In the genomic region with DNA sequence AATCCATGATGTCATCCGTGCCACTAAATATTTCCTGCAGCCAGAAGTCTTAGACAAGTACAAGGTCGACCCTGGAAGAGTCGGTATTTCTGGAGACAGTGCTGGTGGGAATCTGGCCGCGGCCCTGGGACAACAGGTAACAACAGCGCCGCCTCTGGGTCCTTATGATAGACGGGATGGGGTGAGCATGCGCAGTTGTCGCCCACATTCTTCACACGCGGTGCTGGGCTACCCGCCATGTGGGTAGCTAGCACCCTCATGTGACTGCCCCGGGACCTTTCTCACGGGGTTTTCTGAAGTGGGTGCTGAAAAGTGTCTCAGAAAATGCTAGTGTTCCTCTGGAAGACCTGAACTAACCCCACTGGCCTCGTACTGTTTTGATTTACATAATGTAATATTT, we compare ENCODE assay signal across 17 mouse cellular contexts. TPM values are rescaled to one million over a fixed set of nuclear protein-coding genes. Genes with fewer than 3 reads are reported as not detected.
A peak's percentile ranks its signal among the peaks of the same experiment; 100 is the strongest.
DNase-seq lines count a peak whose midpoint lies in the region; TF ChIP-seq lines count a peak whose summit lies in the region.
"Had no signal": no experiment of that assay in that cellular context is flagged by ENCODE, and none has a peak within 500 bp of the region (broad histone marks: within the 10 kb centered on the region; RNA-seq: fewer than 3 reads in every experiment).

No protein-coding gene starts in this region.

- H3K4me1 ChIP-seq in ES-E14 (ENCODE audit: control insufficient read depth in 2 of 2, insufficient read depth in 2 of 2, low read length in 2 of 2, poor library complexity in 1 of 2): no peaks in the 10 kb centered on the region
- H3K4me1 ChIP-seq: forebrain, embryonic 10.5 days; heart, embryonic 15.5 days; lung, embryonic 15.5 days; midbrain, embryonic 12.5 days; neural tube, embryonic 12.5 days had no signal

- H3K9ac ChIP-seq in ES-E14 (ENCODE audit: insufficient read depth, low read depth, low read length, poor library complexity, severe bottlenecking): no peak overlapping the region
- H3K9ac ChIP-seq: heart, embryonic 15.5 days; liver, embryonic 14.5 days; lung, embryonic 15.5 days; midbrain, embryonic 12.5 days; neural tube, embryonic 12.5 days had no signal

- DNase-seq in ES-E14 (ENCODE audit: low read depth, low spot score): peak; percentile 13
- DNase-seq in adrenal gland, adult 2 months: peak; percentile 57
- peak; percentile 68 for DNase-seq in heart, adult 8-10 months (ENCODE audit: low spot score)
- DNase-seq in heart, postnatal 36 days: peak; percentile 66 to 73
- DNase-seq in thymus, adult 18-20 months: no peak
- no peak for DNase-seq in spleen, adult 18-20 months
- no peak for DNase-seq in lung, postnatal 36 days
- DNase-seq in gastrocnemius, postnatal 10 days: no peak
- DNase-seq: cerebellum, adult 18-20 months; gastrocnemius, postnatal 14 days had no signal

- in situ Hi-C loops in ES-E14 (cut with MboI; ENCODE audit: low sequenced_read_pairs in 2 of 2, unreplicated experiment in 2 of 2): no loop called here

- no peak overlapping the region for H3K4me3 ChIP-seq in ES-E14 (ENCODE audit: insufficient read depth in 1 of 2, low read depth in 1 of 2, low read length in 2 of 2, poor library complexity in 1 of 2, severe bottlenecking in 1 of 2)
- H3K4me3 ChIP-seq: forebrain, embryonic 10.5 days; heart, embryonic 15.5 days; lung, embryonic 15.5 days; midbrain, embryonic 12.5 days; neural tube, embryonic 12.5 days had no signal

- intact Hi-C loops in heart, postnatal 36 days (cut with DNase I): no loop called here

- no peaks in the 10 kb centered on the region for H3K9me3 ChIP-seq in ES-E14 (ENCODE audit: control insufficient read depth, insufficient read depth, low read depth, low read length)
- H3K9me3 ChIP-seq: forebrain, embryonic 10.5 days; G1E; heart, embryonic 15.5 days; lung, embryonic 15.5 days; midbrain, embryonic 12.5 days; neural tube, embryonic 12.5 days had no signal

- H3K27ac ChIP-seq in ES-E14 (ENCODE audit: insufficient read depth, low read depth, low read length, poor library complexity, severe bottlenecking): no peak overlapping the region
- H3K27ac ChIP-seq: forebrain, embryonic 10.5 days; heart, embryonic 15.5 days; liver, embryonic 14.5 days; lung, embryonic 15.5 days; midbrain, embryonic 12.5 days; neural tube, embryonic 12.5 days had no signal

- H3K36me3 ChIP-seq in ES-E14 (ENCODE audit: control insufficient read depth, insufficient read depth, low read length, poor library complexity, severe bottlenecking): peaks cover 5% of the 10 kb centered on the region; the same call in 1 of the 2 replicates
- H3K36me3 ChIP-seq: lung, embryonic 15.5 days had no signal

TF ChIP-seq in ES-E14, 5 proteins besides CTCF, POLR2A, EP300 and RAD21:
- TF ChIP-seq ZNF384 (IDR thresholded peaks at IDR 0.05; ENCODE audit: low read depth, low read length) (no peak), HCFC1 (IDR thresholded peaks at IDR 0.05; ENCODE audit: borderline replicate concordance, insufficient read depth, low read length) (no peak), MAFK (IDR thresholded peaks at IDR 0.05; ENCODE audit: insufficient read depth, low read depth, low read length) (no peak), CHD2 (IDR thresholded peaks at IDR 0.05; ENCODE audit: low read depth, low read length) (no peak), ZC3H11A (IDR thresholded peaks at IDR 0.05; ENCODE audit: borderline replicate concordance, low read depth, low read length) (no peak)

RNA-seq across cellular contexts. Expression of gene Nceh1, which starts 56.8 kb away (rescaled TPM):
- 17.3 and 27.5 TPM in 2 replicates for total RNA-seq in ES-E14 (2012; rRNA removed)
- total RNA-seq in adrenal gland, adult 2 months (2021): 100 to 1,000 TPM; 138 to 247 TPM
- 314 and 323 TPM in 2 replicates for polyA plus RNA-seq in adrenal gland, adult 2 months (2012; rRNA removed)
- 100 to 1,000 TPM; 183 to 266 (median 229) TPM for total RNA-seq in heart, adult 8-10 months (2022)
- 100 to 1,000 TPM; 203 to 236 TPM for total RNA-seq in heart, postnatal 36 days (2021)
- 10 to 100 TPM; 10.7 to 13.6 TPM for total RNA-seq in gastrocnemius, postnatal 10 days (2021)

Comparison
In these comparisons a context has a peak if more than half of its experiments do, and no peak if none do; other contexts are left out.
1. DNase-seq: peak in ES-E14 (single experiment), adrenal gland, adult 2 months (single experiment), heart, adult 8-10 months (single experiment) and heart, postnatal 36 days (2 of 2); none in thymus, adult 18-20 months (0 of 2), spleen, adult 18-20 months (0 of 2), lung, postnatal 36 days (single experiment) and gastrocnemius, postnatal 10 days (single experiment).